Mouse (Mus musculus): ENCODE measurements around the gene Kcnh4. TPM values are rescaled to one million over a fixed set of nuclear protein-coding genes. Genes with fewer than 3 reads are reported as not detected.

The Kcnh4 gene
- polyA plus RNA-seq, 1 experiment from 2014 or later: not detected

DNA sequence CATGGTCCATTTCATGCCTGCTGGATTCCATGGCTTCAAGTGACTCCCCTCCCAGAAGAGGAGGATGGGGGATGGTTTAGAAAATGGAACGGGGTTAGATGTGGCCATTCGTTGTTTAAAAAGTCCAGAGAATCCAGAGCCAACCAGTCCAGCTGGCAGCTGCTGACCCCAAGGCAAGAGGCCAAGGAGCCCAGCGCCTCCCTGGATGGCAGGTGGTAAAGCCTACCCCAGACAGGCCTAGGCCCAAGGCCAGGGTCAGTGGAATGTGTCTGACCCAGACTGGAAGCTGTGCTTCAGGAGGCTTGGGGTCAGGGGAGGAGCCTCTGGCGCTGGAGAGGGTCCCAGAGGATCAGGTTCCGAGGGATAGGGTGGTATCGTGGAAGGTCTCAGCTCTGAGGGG lies 18.4 kb downstream of the Kcnh4 start:
- Histone ChIP-seq H3K36me3 (no peaks in the 10 kb centered on the region), H3K27me3 (peaks cover 6% of the 10 kb centered on the region; the same call in 1 of the 2 replicates), H3K4me1 (peaks cover 14% of the 10 kb centered on the region), H3K9ac (no peak overlapping the region), H3K9me3 (no peaks in the 10 kb centered on the region), H3K4me3 (no peak overlapping the region), H3K4me2 (replicated peaks) (no peak overlapping the region), H3K27ac (no peak overlapping the region)
- ATAC-seq (ENCODE audit: low FRiP score, low read depth): no peak
- 78% methylated on average over 6 of the region's 6 CpGs for WGBS

GRCm38 (mm10) chr11:100738749-100739148 lies 21.0 kb downstream of the Kcnh4 start:
- H3K9ac ChIP-seq: peak overlapping the region; percentile 64
- H3K9me3 ChIP-seq: no peaks in the 10 kb centered on the region
- ATAC-seq (ENCODE audit: low FRiP score, low read depth): no peak
- WGBS: 27% methylated on average over 5 of the region's 5 CpGs
- peaks cover 5% of the 10 kb centered on the region; the same call in 1 of the 2 replicates for H3K27me3 ChIP-seq
- no peak overlapping the region for H3K27ac ChIP-seq
- H3K36me3 ChIP-seq: 0 out of 2 replicates have a peak, but pooled peaks cover 6% of the 10 kb centered on the region
- peaks cover 20% of the 10 kb centered on the region for H3K4me1 ChIP-seq
- peak overlapping the region; percentile 66 for H3K4me2 ChIP-seq (replicated peaks)
- peak overlapping the region; percentile 90 for H3K4me3 ChIP-seq

DNA sequence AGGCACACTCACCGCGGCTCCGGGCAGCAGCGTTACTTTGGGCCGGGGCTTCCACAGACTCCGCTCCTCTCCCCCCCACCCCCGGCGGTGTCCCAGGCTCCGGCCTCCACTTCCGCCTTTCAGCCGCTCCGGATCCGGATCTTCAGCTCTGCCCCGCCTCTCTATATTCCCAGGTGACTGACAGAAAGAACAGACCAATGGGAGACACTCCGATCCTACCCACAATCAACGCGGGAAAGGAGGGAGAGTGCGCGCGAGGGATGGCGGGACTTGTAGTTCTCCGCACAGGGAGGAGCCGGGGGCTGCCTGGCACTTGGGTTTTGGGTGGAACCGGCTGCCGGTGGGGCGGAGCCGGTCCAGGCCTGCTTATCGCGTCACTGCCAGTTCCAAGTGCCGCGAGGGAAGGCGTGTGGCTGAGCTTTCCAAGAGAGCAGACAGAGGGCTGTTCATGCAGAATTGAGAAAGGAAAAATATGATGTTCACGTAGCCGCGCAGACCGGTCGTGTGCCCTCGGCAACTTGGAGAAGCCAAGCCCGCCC lies 21.6 kb downstream of the Kcnh4 start, which contains the start of gene Rab5c:
Gene Rab5c, minus strand, starts transcription at position 150 of the 539 bp plus-strand sequence.
- Histone ChIP-seq H3K27me3 (peaks cover 5% of the 10 kb centered on the region; the same call in 1 of the 2 replicates), H3K36me3 (peaks cover 8% of the 10 kb centered on the region), H3K9me3 (no peaks in the 10 kb centered on the region), H3K9ac (peak within 1 kb of the TSS; percentile 91), H3K4me3 (peak within 1 kb of the TSS; percentile 90), H3K4me1 (peaks cover 20% of the 10 kb centered on the region), H3K4me2 (replicated peaks) (peak within 1 kb of the TSS; percentile 89), H3K27ac (peak within 1 kb of the TSS; percentile 44; the same call in 1 of the 2 replicates)
- under 1% methylated on average over 36 of the region's 39 CpGs for WGBS
- peak; percentile 100 for ATAC-seq (ENCODE audit: low FRiP score, low read depth)

- Histone ChIP-seq H3K4me3 (peak overlapping the region; percentile 90), H3K36me3 (peaks cover 18% of the 10 kb centered on the region), H3K4me2 (replicated peaks) (peak overlapping the region; percentile 89), H3K27ac (no peak overlapping the region), H3K9me3 (no peaks in the 10 kb centered on the region), H3K4me1 (peaks cover 20% of the 10 kb centered on the region), H3K9ac (peak overlapping the region; percentile 91), H3K27me3 (peaks cover 5% of the 10 kb centered on the region; the same call in 1 of the 2 replicates)
- WGBS: 2% methylated on average over 13 of the region's 13 CpGs
- no peak for ATAC-seq (ENCODE audit: low FRiP score, low read depth)
Observed at GRCm38 (mm10) chr11:100737105-100737733, 22.5 kb downstream of the Kcnh4 start.

GRCm38 (mm10) chr11:100736746-100737080 lies 23.0 kb downstream of the Kcnh4 start:
- Histone ChIP-seq H3K27ac (no peak overlapping the region), H3K27me3 (peaks cover 5% of the 10 kb centered on the region; the same call in 1 of the 2 replicates), H3K36me3 (peaks cover 21% of the 10 kb centered on the region), H3K4me2 (replicated peaks) (peak overlapping the region; percentile 89), H3K9ac (peak overlapping the region; percentile 91), H3K9me3 (no peaks in the 10 kb centered on the region), H3K4me3 (peak overlapping the region; percentile 90), H3K4me1 (peaks cover 20% of the 10 kb centered on the region)
- ATAC-seq (ENCODE audit: low FRiP score, low read depth): no peak
- 77% methylated on average over 4 of the region's 4 CpGs for WGBS

DNA sequence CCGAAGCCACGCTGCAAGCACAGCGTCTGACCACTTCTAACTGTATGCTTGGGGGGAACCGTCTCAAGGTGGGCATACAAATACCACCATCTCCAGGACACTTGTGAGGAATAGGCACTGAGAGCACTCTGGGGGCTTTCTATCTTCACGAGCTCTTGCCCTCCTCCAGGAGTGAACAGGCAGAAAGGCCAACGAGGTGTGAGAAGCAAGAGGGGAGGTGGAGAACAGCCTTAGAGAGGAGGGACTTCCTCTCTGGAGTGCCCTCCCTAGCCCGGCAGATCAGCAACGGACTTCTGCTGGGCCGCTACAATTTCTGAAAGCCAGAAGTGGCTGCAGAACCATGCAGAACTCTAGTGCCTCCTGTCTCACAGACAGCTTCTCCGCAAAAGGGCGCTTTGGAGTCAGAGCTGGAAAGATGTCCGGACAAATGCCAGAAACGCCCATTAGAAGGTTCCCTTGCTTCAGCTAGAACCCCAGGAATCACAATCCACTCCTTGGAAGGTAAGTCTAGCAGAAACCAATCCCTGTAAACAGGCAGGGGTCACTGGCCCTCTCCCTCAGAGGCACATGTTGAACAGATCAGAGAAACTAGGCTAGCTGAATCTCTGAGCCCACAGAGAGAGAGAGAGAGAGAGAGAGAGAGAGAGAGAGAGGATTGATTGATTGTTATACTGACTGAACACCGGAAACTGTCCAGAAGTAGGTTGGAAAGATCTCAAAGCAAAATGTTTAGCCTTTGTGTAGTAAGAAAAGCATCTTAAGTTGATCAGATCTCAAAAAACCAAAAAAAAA lies 23.6 kb downstream of the Kcnh4 start:
- Histone ChIP-seq H3K27ac (no peak overlapping the region; the same call in 1 of the 2 replicates), H3K4me1 (peaks cover 20% of the 10 kb centered on the region), H3K27me3 (peaks cover 5% of the 10 kb centered on the region; the same call in 1 of the 2 replicates), H3K9me3 (no peaks in the 10 kb centered on the region), H3K4me2 (replicated peaks) (peak overlapping the region; percentile 89), H3K4me3 (0 out of 2 replicates have a peak overlapping the region, but pooled peaks have one; percentile 1), H3K36me3 (peaks cover 21% of the 10 kb centered on the region), H3K9ac (peak overlapping the region; percentile 91)
- WGBS: 71% methylated on average over 14 of the region's 14 CpGs
- no peak for ATAC-seq (ENCODE audit: low FRiP score, low read depth)

- H3K4me1 ChIP-seq: peaks cover 24% of the 10 kb centered on the region
- H3K4me3 ChIP-seq: 0 out of 2 replicates have a peak overlapping the region, but pooled peaks have one; percentile 1
- H3K36me3 ChIP-seq: peaks cover 21% of the 10 kb centered on the region
- peak overlapping the region; percentile 89; the same call in 1 of the 2 replicates for H3K4me2 ChIP-seq (replicated peaks)
- peak overlapping the region; percentile 91; the same call in 1 of the 2 replicates for H3K9ac ChIP-seq
- H3K27ac ChIP-seq: no peak overlapping the region; the same call in 1 of the 2 replicates
- 88% methylated on average over 9 of the region's 9 CpGs for WGBS
- H3K27me3 ChIP-seq: peaks cover 2% of the 10 kb centered on the region; the same call in 1 of the 2 replicates
- no peaks in the 10 kb centered on the region for H3K9me3 ChIP-seq
- ATAC-seq (ENCODE audit: low FRiP score, low read depth): no peak
Observed at GRCm38 (mm10) chr11:100735134-100735865, 24.4 kb downstream of the Kcnh4 start.

DNA sequence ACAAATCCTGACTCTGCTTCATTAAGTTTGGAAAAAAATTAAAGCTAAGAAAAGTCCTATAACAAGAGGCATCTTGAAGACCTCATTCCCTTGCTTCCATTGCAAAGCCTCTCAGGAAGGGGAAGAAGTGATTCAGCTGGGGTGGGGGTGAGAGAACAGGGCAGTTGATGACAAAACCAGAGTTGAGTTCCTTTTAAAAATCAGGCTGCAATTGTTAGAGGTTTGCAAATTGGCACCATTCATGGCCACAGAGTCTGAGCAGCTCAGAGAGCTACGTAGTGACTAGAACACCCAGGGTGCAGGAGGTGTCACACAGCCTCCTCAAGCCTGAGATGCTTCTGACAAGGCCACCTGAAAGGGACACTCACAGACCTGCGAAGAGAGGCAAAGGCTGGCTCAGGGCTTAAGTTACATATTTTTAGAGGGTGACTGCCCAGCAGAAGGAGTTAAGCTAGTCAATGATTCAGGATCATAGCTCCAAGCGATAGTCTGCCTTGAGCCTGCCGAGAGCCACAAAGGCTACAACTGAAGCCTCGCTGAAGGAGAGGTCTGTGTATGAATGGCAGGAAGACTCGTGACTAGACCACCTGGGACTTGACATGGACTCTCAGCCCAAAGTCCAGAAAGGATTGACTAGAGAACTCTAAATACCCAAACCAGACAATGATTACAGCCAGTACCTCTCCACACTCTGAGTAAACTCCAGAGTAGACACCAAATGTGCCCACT lies 29.1 kb downstream of the Kcnh4 start:
- Histone ChIP-seq H3K9ac (no peak overlapping the region), H3K4me3 (no peak overlapping the region), H3K36me3 (peaks cover 27% of the 10 kb centered on the region), H3K27me3 (no peaks in the 10 kb centered on the region), H3K9me3 (no peaks in the 10 kb centered on the region), H3K27ac (no peak overlapping the region), H3K4me2 (replicated peaks) (no peak overlapping the region), H3K4me1 (0 out of 2 replicates have a peak, but pooled peaks cover 3% of the 10 kb centered on the region)
- WGBS: 82% methylated on average over 6 of the region's 6 CpGs
- no peak for ATAC-seq (ENCODE audit: low FRiP score, low read depth)

GRCm38 (mm10) chr11:100729976-100730375 lies 29.8 kb downstream of the Kcnh4 start:
- 90% methylated on average over 4 of the region's 4 CpGs for WGBS

GRCm38 (mm10) chr11:100728601-100729000 lies 31.1 kb downstream of the Kcnh4 start:
- 86% methylated on average over 6 of the region's 6 CpGs for WGBS
- H3K9me3 ChIP-seq: no peaks in the 10 kb centered on the region
- H3K36me3 ChIP-seq: peaks cover 27% of the 10 kb centered on the region
- H3K9ac ChIP-seq: no peak overlapping the region
- peaks cover 9% of the 10 kb centered on the region for H3K4me1 ChIP-seq
- H3K4me3 ChIP-seq: no peak overlapping the region
- no peak overlapping the region for H3K4me2 ChIP-seq (replicated peaks)
- no peak overlapping the region for H3K27ac ChIP-seq
- no peaks in the 10 kb centered on the region for H3K27me3 ChIP-seq
- no peak for ATAC-seq (ENCODE audit: low FRiP score, low read depth)

More at GRCm38 (mm10) chr11:100729976-100730375, 29.8 kb downstream of the Kcnh4 start:
- Histone ChIP-seq H3K4me3 (no peak overlapping the region), H3K27ac (no peak overlapping the region), H3K4me2 (replicated peaks) (no peak overlapping the region), H3K9me3 (no peaks in the 10 kb centered on the region), H3K27me3 (no peaks in the 10 kb centered on the region), H3K4me1 (peaks cover 8% of the 10 kb centered on the region), H3K36me3 (peaks cover 27% of the 10 kb centered on the region), H3K9ac (no peak overlapping the region)
- ATAC-seq (ENCODE audit: low FRiP score, low read depth): no peak

- H3K4me2 ChIP-seq (replicated peaks): no peak overlapping the region
- no peak for ATAC-seq (ENCODE audit: low FRiP score, low read depth)
- no peak overlapping the region for H3K27ac ChIP-seq
- no peaks in the 10 kb centered on the region for H3K27me3 ChIP-seq
- WGBS: 87% methylated on average over 3 of the region's 3 CpGs
- peaks cover 15% of the 10 kb centered on the region for H3K36me3 ChIP-seq
- peaks cover 12% of the 10 kb centered on the region for H3K4me1 ChIP-seq
- no peak overlapping the region for H3K9ac ChIP-seq
- H3K4me3 ChIP-seq: no peak overlapping the region
- no peaks in the 10 kb centered on the region for H3K9me3 ChIP-seq
Observed at GRCm38 (mm10) chr11:100727201-100727600, 32.5 kb downstream of the Kcnh4 start.
